29 mouse cellular contexts compared by ENCODE assay signal in genomic region chr4:49662231-49662630, GRCm38 (mm10). TPM values are rescaled to one million over a fixed set of nuclear protein-coding genes. Genes with fewer than 3 reads are reported as not detected.
A peak's percentile ranks its signal among the peaks of the same experiment; 100 is the strongest.
DNase-seq lines count a peak whose midpoint lies in the region; ATAC-seq and TF ChIP-seq lines count a peak whose summit lies in the region.
"Had no signal": no experiment of that assay in that cellular context is flagged by ENCODE, and none has a peak within 500 bp of the region (broad histone marks: within the 10 kb centered on the region; RNA-seq: fewer than 3 reads in every experiment).

No protein-coding gene starts in this region.

- H3K4me2 ChIP-seq in lung, embryonic 16.5 days (ENCODE audit: low read depth, low read length), result no peak overlapping the region
- H3K4me2 ChIP-seq: forebrain, embryonic 13.5 days; heart, embryonic 12.5 days; heart, embryonic 15.5 days; hindbrain, embryonic 13.5 days had no signal

- no peak for TF ChIP-seq POLR2A in lung, adult 2 months (IDR thresholded peaks at IDR 0.05; ENCODE audit: borderline replicate concordance, extremely low read depth, low read depth, low read length)

- H3K4me1 ChIP-seq in lung, adult 2 months (ENCODE audit: control insufficient read depth, insufficient read depth, low read length), result peaks cover 6% of the 10 kb centered on the region; the same call in 1 of the 2 replicates
- H3K4me1 ChIP-seq in lung, embryonic 16.5 days (replicated peaks; ENCODE audit: control insufficient read depth, insufficient read depth, low read length), result peaks cover 3% of the 10 kb centered on the region; the same call in 1 of the 2 replicates
- H3K4me1 ChIP-seq: forebrain, embryonic 10.5 days; heart, embryonic 12.5 days; hindbrain, embryonic 10.5 days; hindbrain, embryonic 13.5 days had no signal

- peak; percentile 67 for ATAC-seq in lung, embryonic 16.5 days (ENCODE audit: low read depth)
- no peak for ATAC-seq in CD4-positive, CD25-positive, alpha-beta regulatory T cell, adult 4 months
- ATAC-seq: activated CD4-positive, CD25-positive, alpha-beta regulatory T cell, adult 4 months; forebrain, embryonic 13.5 days; forebrain, postnatal 0 days; hindbrain, embryonic 16.5 days had no signal

- H3K27me3 ChIP-seq in lung, embryonic 16.5 days (ENCODE audit: control insufficient read depth, insufficient read depth, low read depth, low read length), result no peaks in the 10 kb centered on the region
- H3K27me3 ChIP-seq: forebrain, embryonic 13.5 days; heart, embryonic 12.5 days; heart, embryonic 15.5 days; hindbrain, embryonic 13.5 days had no signal

- no peak for TF ChIP-seq CTCF in lung, adult 2 months (IDR thresholded peaks at IDR 0.05; ENCODE audit: insufficient read depth, low read length)

- H3K9me3 ChIP-seq in lung, embryonic 16.5 days (ENCODE audit: control insufficient read depth, low read length), result no peaks in the 10 kb centered on the region
- H3K9me3 ChIP-seq: forebrain, embryonic 10.5 days; forebrain, embryonic 13.5 days; heart, embryonic 12.5 days; heart, embryonic 15.5 days; hindbrain, embryonic 10.5 days; hindbrain, embryonic 13.5 days had no signal

- H3K27ac ChIP-seq in lung, embryonic 16.5 days (ENCODE audit: low read length), result peak overlapping the region; percentile 83
- H3K27ac ChIP-seq: forebrain, embryonic 10.5 days; forebrain, embryonic 13.5 days; gastrocnemius, adult 2 months; heart, embryonic 15.5 days; hindbrain, embryonic 10.5 days; hindbrain, embryonic 13.5 days had no signal

- no peak overlapping the region for H3K4me3 ChIP-seq in lung, adult 2 months (replicated peaks; ENCODE audit: extremely low read depth, low read depth, low read length)
- no peak overlapping the region for H3K4me3 ChIP-seq in lung, embryonic 16.5 days (ENCODE audit: low read length)
- H3K4me3 ChIP-seq: forebrain, embryonic 10.5 days; forebrain, embryonic 13.5 days; gastrocnemius, adult 2 months; heart, embryonic 12.5 days; heart, embryonic 15.5 days; hindbrain, embryonic 10.5 days; hindbrain, embryonic 13.5 days had no signal

- H3K36me3 ChIP-seq in lung, embryonic 16.5 days (ENCODE audit: control insufficient read depth, insufficient read depth, low read length), result peaks cover 14% of the 10 kb centered on the region

- WGBS in lung, adult 2 months, result 76% methylated on average over 4 of the region's 4 CpGs
- 71% methylated on average over 4 of the region's 4 CpGs for WGBS in lung, embryonic 16.5 days

- no peak overlapping the region for H3K9ac ChIP-seq in lung, embryonic 16.5 days (ENCODE audit: low read length)
- H3K9ac ChIP-seq: forebrain, embryonic 13.5 days; forebrain, postnatal 0 days; heart, embryonic 12.5 days; heart, embryonic 15.5 days; hindbrain, embryonic 13.5 days had no signal

- DNase-seq in lung, adult 2 months, result peak; percentile 43
- DNase-seq in lung, postnatal 14 days, result peak; percentile 34
- DNase-seq in lung, postnatal 4 days, result peak; percentile 26 to 65
- no peak for DNase-seq in gastrocnemius, postnatal 10 days
- no peak for DNase-seq in ovary, postnatal 36 days (ENCODE audit: low spot score)
- DNase-seq: adrenal gland, postnatal 10 days; adrenal gland, postnatal 36 days; cerebellum, adult 18-20 months; cerebellum, adult 9-10 months; cerebellum, postnatal 14 days; forebrain, postnatal 0 days; gastrocnemius, adult 2 months; gastrocnemius, postnatal 25 days; heart, adult 18-20 months; heart, postnatal 10 days; heart, postnatal 36 days had no signal

RNA-seq across cellular contexts. Expression of gene Ppp3r2, which starts 19.6 kb away (rescaled TPM):
- 0.03 TPM in 1 of 2 replicates, not detected in the other for polyA plus RNA-seq in lung, adult 2 months (2012; rRNA removed)
- polyA plus RNA-seq in lung, embryonic 16.5 days (2015; fragmentation: Nextera tagmentation; extraction: Ambion mirVana), result 0.06 TPM in 1 of 2 replicates, not detected in the other
- not detected for polyA plus RNA-seq in CD4-positive, CD25-positive, alpha-beta regulatory T cell, adult 4 months (2017; shearing (Covaris generic))
- under 1 TPM in 1 of 2 experiments, not detected in 1; 0.07 TPM for total RNA-seq in gastrocnemius, postnatal 10 days (2021)
- total RNA-seq: adrenal gland, postnatal 10 days; adrenal gland, postnatal 36 days; ES-E14; gastrocnemius, adult 2 months; gastrocnemius, postnatal 25 days; heart, adult 18-20 months; heart, postnatal 10 days; heart, postnatal 36 days had no signal
- polyA plus RNA-seq: C2C12; embryonic facial prominence, embryonic 11.5 days; forebrain, embryonic 10.5 days; forebrain, embryonic 13.5 days; heart, embryonic 15.5 days had no signal

RNA-seq across cellular contexts. Expression of gene Rnf20, which starts 30.4 kb away (rescaled TPM):
- 19.7 and 25.5 TPM in 2 replicates for polyA plus RNA-seq in lung, adult 2 months (2012; rRNA removed)
- polyA plus RNA-seq in lung, embryonic 16.5 days (2015; fragmentation: Nextera tagmentation; extraction: Ambion mirVana), result 38.1 and 41.2 TPM in 2 replicates
- polyA plus RNA-seq in CD4-positive, CD25-positive, alpha-beta regulatory T cell, adult 4 months (2017; shearing (Covaris generic)), result 10 to 100 TPM; 52.4 to 62.4 TPM
- total RNA-seq in gastrocnemius, postnatal 10 days (2021), result 10 to 100 TPM; 32.0 to 37.4 TPM

Comparison
In these comparisons a context has a peak if more than half of its experiments do, and no peak if none do; other contexts are left out.
1. DNase-seq: peak in lung, adult 2 months (single experiment), lung, postnatal 14 days (single experiment) and lung, postnatal 4 days (2 of 2); none in gastrocnemius, postnatal 10 days (single experiment) and ovary, postnatal 36 days (single experiment).